Mouse (Mus musculus): ENCODE measurements around the gene Herc3.

- no peak for TF ChIP-seq CTCF (conservative IDR thresholded peaks at IDR 0.05; ENCODE audit: low read length)
- no peak for TF ChIP-seq NANOG (IDR thresholded peaks at IDR 0.05; ENCODE audit: borderline replicate concordance, low read length)
Observed at GRCm38 (mm10) chr6:58937726-58938125, 106.5 kb downstream of the Herc3 start.
